Mouse (Mus musculus) lung, postnatal 0 days (tissue): ENCODE measurements around the gene Stx8.

ENCODE experiments used
- CTCF ChIP-seq: IDR thresholded peaks from 2 replicates; pipeline ENCODE4 v1.5.1; 2016; ENCODE audit warnings: antibody characterized with exemption, mild to moderate bottlenecking
- EP300 ChIP-seq: IDR thresholded peaks from 2 replicates; pipeline ENCODE4 v1.6.1; 2016; ENCODE audit warnings: antibody characterized with exemption, mild to moderate bottlenecking, control low read depth

DNA sequence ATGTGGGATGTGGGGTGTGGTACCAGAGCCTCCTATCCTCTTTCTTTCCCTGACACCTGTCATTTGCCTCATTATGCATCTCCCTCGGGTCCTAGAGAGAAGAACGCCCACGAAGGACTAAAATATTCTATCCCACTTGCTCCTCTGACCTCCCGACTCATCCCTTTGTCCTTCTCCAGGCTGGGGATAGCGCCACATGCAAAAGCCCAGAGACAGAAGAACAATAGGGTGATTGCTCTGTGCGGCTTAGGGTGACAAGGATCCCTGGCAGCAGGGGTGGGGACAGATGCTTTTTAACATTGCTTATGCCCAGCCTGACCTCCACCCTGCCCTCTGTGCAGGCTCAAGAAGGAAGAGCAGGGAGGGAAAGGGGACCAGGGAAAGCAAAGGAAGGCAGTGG, 281.9 kb downstream of the Stx8 start:
- TF ChIP-seq CTCF (no peak), EP300 (no peak)
